Mouse (Mus musculus) adrenal gland, adult 18-20 months (tissue): ENCODE data around the gene Cyp2b10. TPM values are rescaled to one million over a fixed set of nuclear protein-coding genes. Genes with fewer than 3 reads are reported as not detected.
"Not testable (repeated sequence)": the region's sequence is repeated elsewhere in the genome, so short reads cannot be mapped to it uniquely, and the experiment has no call there.

ENCODE experiments used
- DNase-seq, 2 experiments: peaks; one replicate each; pipeline ENCODE4 v3.0.0; 2021 to 2022; ENCODE audit warnings: low spot score in 2 of 2
- total RNA-seq, 2 experiments: library from RNA; stranded (reverse); gene quantifications; 1 replicate in 1 of 2; 2 replicates in 1 of 2; pipeline ENCODE4 v1.2.3; 2021

Cyp2b10 gene
- total RNA-seq, 2 experiments from 2014 or later, result 8.3 to 26.8 TPM

GRCm38 (mm10) chr7:25907380-25907779 lies 10.0 kb downstream of the Cyp2b10 start:
- no peak for DNase-seq

- DNase-seq, result no peak
Measured at GRCm38 (mm10) chr7:25910046-25910445, 12.6 kb downstream of the Cyp2b10 start.

GRCm38 (mm10) chr7:25916116-25916515 lies 18.7 kb downstream of the Cyp2b10 start:
- DNase-seq, result no peak

GRCm38 (mm10) chr7:25917271-25917670 lies 19.9 kb downstream of the Cyp2b10 start:
- DNase-seq, result not testable (repeated sequence)

- DNase-seq, result no peak
Measured at GRCm38 (mm10) chr7:25919467-25919866, 22.0 kb downstream of the Cyp2b10 start.

GRCm38 (mm10) chr7:25945274-25945673 lies 47.9 kb downstream of the Cyp2b10 start:
- no peak for DNase-seq

Other genes starting within 250 kb of the Cyp2b10 start
- gene Bckdha, start 238.6 kb upstream of the Cyp2b10 start, total RNA-seq, result 100 to 1,000 TPM; 232 to 288 TPM
- 10 to 100 TPM; 38.0 to 49.3 TPM for gene Exosc5, start 238.5 kb upstream of the Cyp2b10 start, total RNA-seq
- gene Tmem91, start 222.5 kb upstream of the Cyp2b10 start, total RNA-seq, result not detected
- 10 to 100 TPM; 15.0 to 16.2 TPM for gene B9d2, start 216.8 kb upstream of the Cyp2b10 start, total RNA-seq
- 10 to 100 TPM; 26.2 to 36.0 TPM for gene Tgfb1, start 210.6 kb upstream of the Cyp2b10 start, total RNA-seq
- gene Ccdc97, start 178.5 kb upstream of the Cyp2b10 start, total RNA-seq, result 10 to 100 TPM; 52.1 to 53.0 TPM
- gene Hnrnpul1, start 142.9 kb upstream of the Cyp2b10 start, total RNA-seq, result 10 to 100 TPM; 83.8 to 94.4 TPM
- gene Axl, start 108.9 kb upstream of the Cyp2b10 start, total RNA-seq, result 10 to 100 TPM; 41.9 to 66.9 TPM
- gene Cyp2s1, start 80.7 kb upstream of the Cyp2b10 start, total RNA-seq, result 1 to 10 TPM; 3.4 to 4.3 TPM
- gene Cyp2b13, start 163.9 kb downstream of the Cyp2b10 start, total RNA-seq, result 1 to 10 TPM in 1 of 2 experiments, under 1 TPM in 1; 0.61 to 1.3 TPM